Mouse (Mus musculus) MEL-GATA-1-ER (cell line): ENCODE results near the gene Mcrip1.
A peak's percentile ranks its signal among the peaks of the same experiment; 100 is the strongest.
"Not testable (repeated sequence)": the region's sequence is repeated elsewhere in the genome, so short reads cannot be mapped to it uniquely, and the experiment has no call there.

Source experiments
- DNase-seq: peaks from one replicate; pipeline ENCODE4 v3.0.0-alpha.2; 2012; ENCODE audit warnings: low read depth; ENCODE audit errors: extremely low read depth

Mcrip1 gene

GRCm38 (mm10) chr11:120575046-120575445, 25.5 kb upstream of the Mcrip1 start:
- DNase-seq = no peak

GRCm38 (mm10) chr11:120574278-120574600, 24.7 kb upstream of the Mcrip1 start:
- no peak for DNase-seq

- no peak for DNase-seq
Observed at GRCm38 (mm10) chr11:120573585-120574277, 24.2 kb upstream of the Mcrip1 start.

- peak; percentile 98 for DNase-seq
Observed at GRCm38 (mm10) chr11:120572752-120573584, 23.4 kb upstream of the Mcrip1 start, which contains the start of gene P4hb. TSS of gene P4hb (minus strand) at chr11:120573253.

GRCm38 (mm10) chr11:120572417-120572751, 22.9 kb upstream of the Mcrip1 start:
- no peak for DNase-seq

GRCm38 (mm10) chr11:120571754-120572416, 22.4 kb upstream of the Mcrip1 start:
- no peak for DNase-seq

GRCm38 (mm10) chr11:120571122-120571521, 21.6 kb upstream of the Mcrip1 start:
- DNase-seq = peak; percentile 86

- DNase-seq = no peak
Observed at GRCm38 (mm10) chr11:120568324-120568723, 18.8 kb upstream of the Mcrip1 start.

- no peak for DNase-seq
Observed at GRCm38 (mm10) chr11:120565114-120565513, 15.6 kb upstream of the Mcrip1 start.

GRCm38 (mm10) chr11:120562949-120563348, 13.4 kb upstream of the Mcrip1 start:
- no peak for DNase-seq

- no peak for DNase-seq
Observed at GRCm38 (mm10) chr11:120560952-120561728, 11.6 kb upstream of the Mcrip1 start.

GRCm38 (mm10) chr11:120558843-120559242, 9.3 kb upstream of the Mcrip1 start:
- DNase-seq = not testable (repeated sequence)

- no peak for DNase-seq
Observed at GRCm38 (mm10) chr11:120555260-120555659, 5.7 kb upstream of the Mcrip1 start.

GRCm38 (mm10) chr11:120554834-120555233, 5.3 kb upstream of the Mcrip1 start:
- DNase-seq = no peak

GRCm38 (mm10) chr11:120552736-120553135, 3.2 kb upstream of the Mcrip1 start:
- no peak for DNase-seq

GRCm38 (mm10) chr11:120550810-120551440, 1.4 kb upstream of the Mcrip1 start, which contains the start of gene Ppp1r27:
TSS of gene Ppp1r27 (minus strand) at chr11:120551132.
- no peak for DNase-seq

GRCm38 (mm10) chr11:120549986-120550809, 671 bp upstream of the Mcrip1 start:
- no peak for DNase-seq

GRCm38 (mm10) chr11:120548786-120549167, 750 bp downstream of the Mcrip1 start:
- DNase-seq = no peak

- no peak for DNase-seq
Observed at GRCm38 (mm10) chr11:120548214-120548613, 1.3 kb downstream of the Mcrip1 start.

- no peak for DNase-seq
Observed at GRCm38 (mm10) chr11:120547469-120547868, 2.1 kb downstream of the Mcrip1 start.
